Mouse (Mus musculus): ENCODE data around the gene Ambn.
"Not testable (repeated sequence)": the region's sequence is repeated elsewhere in the genome, so short reads cannot be mapped to it uniquely, and the experiment has no call there.

DNA sequence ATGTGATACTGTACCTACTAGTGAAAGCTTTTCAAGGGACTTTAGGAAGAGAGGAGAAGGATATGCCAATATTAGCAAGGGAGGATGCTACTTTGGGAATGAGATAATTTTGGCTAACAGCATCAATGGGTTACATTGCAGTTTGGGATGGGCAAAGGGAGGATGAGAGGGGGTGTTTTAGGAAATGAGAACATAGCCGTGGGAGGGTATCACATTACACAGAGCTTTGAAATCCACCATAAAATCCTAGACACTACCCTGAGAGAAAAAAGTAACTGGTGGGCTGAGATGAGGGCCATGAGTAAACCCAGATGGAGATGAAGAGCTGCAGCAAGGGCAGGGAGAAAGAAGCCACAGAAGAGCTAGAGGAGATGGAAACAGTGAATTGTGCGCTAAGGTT lies 30.9 kb upstream of the Ambn start:
- TF ChIP-seq CTCF (IDR thresholded peaks at IDR 0.05; ENCODE audit: extremely low read depth, insufficient read depth, insufficient read length, insufficient replicate concordance); POLR2A (IDR thresholded peaks at IDR 0.05; ENCODE audit: low read depth, low read length): not testable (repeated sequence)
